Mouse (Mus musculus) hindbrain, embryonic 11.5 days (tissue): ENCODE measurements around the gene Plekhh3. TPM values are rescaled to one million over a fixed set of nuclear protein-coding genes. Genes with fewer than 3 reads are reported as not detected.

Experiments
- ATAC-seq: fragments of 200-750 bp; cut with Nextera tagmentation; 2 replicates; pipeline ENCODE4 v1.8.0; 2017; ENCODE audit warnings: mild to moderate bottlenecking, moderate TSS enrichment, moderate library complexity; ENCODE audit not compliant: low FRiP score
- DNase-seq: peaks from one replicate; pipeline ENCODE4 v3.0.0-alpha.2; 2015; ENCODE audit warnings: low spot score
- H3K27ac ChIP-seq: fragments of 300-500 bp; sonication (generic); 2 replicates; pipeline ENCODE4 v1.5.1; 2014; ENCODE audit warnings: mild to moderate bottlenecking, low read depth, low read length
- H3K27me3 ChIP-seq: fragments of 300-500 bp; sonication (generic); 2 replicates; pipeline ENCODE4 v1.6.1; 2014; ENCODE audit warnings: mild to moderate bottlenecking, low read length, moderate library complexity, mixed read lengths; ENCODE audit not compliant: control insufficient read depth, insufficient read depth
- H3K36me3 ChIP-seq: fragments of 300-500 bp; sonication (generic); 2 replicates; pipeline ENCODE4 v1.6.1; 2014; ENCODE audit warnings: mild to moderate bottlenecking, low read length, moderate library complexity, mixed read lengths; ENCODE audit not compliant: control insufficient read depth, insufficient read depth
- H3K4me1 ChIP-seq: fragments of 300-500 bp; sonication (generic); replicated peaks from 2 replicates; pipeline ENCODE4 v1.6.1; 2014; ENCODE audit warnings: low read length, mixed read lengths; ENCODE audit not compliant: control insufficient read depth, insufficient read depth
- H3K4me2 ChIP-seq: fragments of 300-500 bp; sonication (generic); replicated peaks from 2 replicates; pipeline ENCODE4 v1.6.1; 2014; ENCODE audit warnings: mild to moderate bottlenecking, low read depth, low read length
- H3K4me3 ChIP-seq: fragments of 300-500 bp; sonication (generic); 2 replicates; pipeline ENCODE4 v1.5.1; 2014; ENCODE audit warnings: low read depth, low read length
- H3K9ac ChIP-seq: fragments of 300-500 bp; sonication (generic); 2 replicates; pipeline ENCODE4 v1.6.1; 2014; ENCODE audit warnings: low read depth, low read length
- H3K9me3 ChIP-seq: fragments of 300-500 bp; sonication (generic); 2 replicates; pipeline ENCODE4 v1.6.1; 2016; ENCODE audit warnings: low read length; ENCODE audit not compliant: control insufficient read depth
- WGBS: fragments of 180-500 bp; shearing (Covaris S2); extraction: QIAGEN DNeasy Blood & Tissue Kit; methylation state at CpG from one replicate; pipeline ENCODE4 v1.1.7; 2014; 5-methylcytosine and 5-hydroxymethylcytosine counted together
- polyA plus RNA-seq: library from polyadenylated mRNA; unstranded; fragments of >200 nt; fragmentation: Nextera tagmentation; extraction: Ambion mirVana; gene quantifications from 2 replicates; pipeline ENCODE4 v1.2.1, GENCODE M21; 2014

Plekhh3 gene
- polyA plus RNA-seq, 1 experiment from 2014 or later: 7.7 TPM

DNA sequence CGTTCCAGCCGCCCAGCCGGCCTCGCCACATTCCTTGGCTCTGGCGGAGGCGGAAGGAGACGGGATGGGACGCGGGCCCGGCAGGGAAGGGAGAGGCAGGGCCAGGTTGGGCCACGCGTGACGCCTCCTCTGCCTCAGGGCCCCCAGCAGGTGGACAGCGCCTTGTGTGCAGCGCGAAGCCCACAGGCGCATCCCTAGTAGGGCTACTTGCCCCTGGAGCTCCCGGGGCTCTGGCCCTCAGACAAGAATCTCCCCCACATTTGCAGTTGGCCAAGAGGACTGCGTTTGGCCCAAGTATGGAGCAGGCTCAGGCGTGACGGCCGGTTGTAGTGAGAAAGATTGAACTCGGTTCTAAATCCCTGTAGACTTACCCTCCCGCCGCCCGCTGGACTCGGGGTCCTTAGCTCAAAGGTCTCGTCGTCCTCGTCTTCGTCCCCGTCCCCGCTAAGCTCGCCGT is 769 bp downstream of the Plekhh3 start, which contains the start of gene Cntnap1:
Gene Cntnap1 (plus strand): TSS at position 170 of the 457 bp plus-strand sequence.
- Histone ChIP-seq H3K4me2 (peak within 1 kb of the TSS; percentile 86), H3K9me3 (no peaks in the 10 kb centered on the region), H3K9ac (peak within 1 kb of the TSS; percentile 66), H3K27ac (peak within 1 kb of the TSS; percentile 65), H3K36me3 (no peaks in the 10 kb centered on the region), H3K4me1 (peaks cover 27% of the 10 kb centered on the region; the same call in 1 of the 2 replicates), H3K4me3 (peak within 1 kb of the TSS; percentile 72), H3K27me3 (peaks cover 74% of the 10 kb centered on the region)
- WGBS: under 1% methylated on average over 35 of the region's 35 CpGs
- DNase-seq (no peak), ATAC-seq (no peak)

DNA sequence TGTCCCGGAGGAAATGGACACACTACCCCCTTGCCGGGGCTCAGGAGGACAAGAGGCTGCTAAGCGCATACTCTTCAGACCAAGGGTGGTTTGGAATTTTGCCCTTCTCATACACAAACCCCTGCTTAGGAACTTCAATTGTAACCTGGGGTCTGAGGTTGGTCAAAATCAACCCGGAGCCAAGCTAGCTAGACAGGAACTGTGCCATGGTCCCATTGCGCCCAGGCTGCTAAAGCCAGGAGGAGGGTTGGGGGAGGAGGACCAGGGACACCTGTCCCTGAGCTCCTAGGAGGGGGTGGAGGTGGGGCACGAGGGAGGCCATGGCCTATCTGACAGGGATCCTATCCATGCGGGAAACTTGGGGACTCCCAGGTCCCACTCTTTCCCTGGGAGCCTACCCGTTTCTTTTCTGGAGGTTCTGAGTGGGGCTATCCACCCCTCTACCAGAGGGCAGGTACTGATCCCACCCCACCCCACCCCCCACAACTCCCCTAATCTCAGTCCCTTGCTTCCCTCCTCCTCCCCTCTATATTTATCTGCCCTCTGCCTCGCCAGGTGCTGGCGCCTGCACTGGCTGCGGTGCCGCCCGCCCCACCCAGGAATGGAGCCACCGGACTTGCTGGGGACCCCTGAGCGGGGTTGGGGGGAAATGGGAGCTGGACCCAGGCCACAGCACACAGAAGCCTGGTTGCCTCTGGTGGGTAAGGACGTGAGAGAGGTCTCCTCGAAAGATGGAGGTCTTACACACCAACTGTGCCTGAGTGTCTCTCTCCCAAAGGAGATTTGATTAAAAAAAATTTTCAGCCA is 1.6 kb downstream of the Plekhh3 start:
- no peaks in the 10 kb centered on the region for H3K36me3 ChIP-seq
- peaks cover 25% of the 10 kb centered on the region; the same call in 1 of the 2 replicates for H3K4me1 ChIP-seq
- DNase-seq (no peak), ATAC-seq (no peak)
- peak overlapping the region; percentile 86 for H3K4me2 ChIP-seq
- WGBS: 13% methylated on average over 17 of the region's 17 CpGs
- H3K9me3 ChIP-seq: no peaks in the 10 kb centered on the region
- H3K27me3 ChIP-seq: peaks cover 74% of the 10 kb centered on the region
- H3K4me3 ChIP-seq: peak overlapping the region; percentile 72
- peak overlapping the region; percentile 66 for H3K9ac ChIP-seq
- H3K27ac ChIP-seq: no peak overlapping the region

DNA sequence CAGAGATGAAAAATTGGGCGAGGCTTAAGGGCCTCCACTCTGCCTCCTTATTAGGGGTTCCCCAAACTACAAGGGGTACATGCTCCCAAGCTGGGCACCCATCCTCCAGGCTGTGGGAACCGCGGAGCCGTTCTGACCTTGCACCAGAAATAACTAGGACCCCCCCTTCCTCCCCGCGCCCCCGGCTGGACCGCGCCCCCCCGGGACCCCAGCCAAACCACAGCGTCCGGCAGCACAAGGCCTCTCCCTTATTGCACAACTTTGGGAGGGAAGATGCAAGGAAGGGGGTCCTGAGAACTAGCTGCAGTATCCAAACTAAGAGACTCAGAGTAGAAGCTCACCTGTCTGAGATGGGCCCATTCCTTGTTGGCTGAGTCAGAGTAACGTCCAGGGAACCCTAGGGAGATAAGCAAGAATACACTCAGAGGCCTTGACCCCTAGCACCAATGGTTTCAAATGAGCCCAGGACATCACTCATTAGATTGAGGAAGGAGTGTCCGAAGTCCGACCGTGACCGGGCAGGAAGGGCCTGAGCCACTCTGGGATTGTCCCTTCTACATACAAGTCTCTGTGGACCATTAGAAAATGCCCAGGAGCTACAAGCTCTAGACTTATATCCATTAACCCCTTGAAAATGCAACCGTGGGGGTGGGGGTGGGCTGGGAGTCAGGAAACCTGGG is 2.7 kb downstream of the Plekhh3 start:
- Histone ChIP-seq H3K27me3 (peaks cover 76% of the 10 kb centered on the region), H3K9me3 (no peaks in the 10 kb centered on the region), H3K4me2 (no peak overlapping the region), H3K27ac (no peak overlapping the region), H3K9ac (no peak overlapping the region), H3K4me1 (peaks cover 22% of the 10 kb centered on the region), H3K4me3 (no peak overlapping the region), H3K36me3 (no peaks in the 10 kb centered on the region)
- ATAC-seq (no peak), DNase-seq (no peak)
- WGBS: 61% methylated on average over 18 of the region's 18 CpGs

DNA sequence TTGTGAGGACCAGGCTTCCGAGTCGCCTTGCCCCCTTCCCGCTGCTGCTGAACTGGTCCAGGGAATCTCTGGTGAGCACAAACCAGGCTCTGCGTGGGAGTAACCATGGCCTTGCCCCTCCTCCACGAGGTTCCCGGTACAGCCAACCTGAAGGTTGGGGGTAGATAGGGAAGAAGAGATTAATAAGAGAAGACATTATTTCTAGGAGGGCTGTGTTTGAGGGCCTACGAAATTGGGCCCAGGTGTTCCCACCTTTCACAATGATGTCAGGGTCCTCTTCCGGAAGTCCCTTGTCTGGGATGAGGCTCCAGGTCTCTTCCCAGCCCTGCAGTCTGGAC is 3.2 kb downstream of the Plekhh3 start:
- ATAC-seq: no peak
- no peak overlapping the region for H3K4me2 ChIP-seq
- no peak overlapping the region for H3K4me3 ChIP-seq
- no peaks in the 10 kb centered on the region for H3K9me3 ChIP-seq
- H3K27ac ChIP-seq: no peak overlapping the region
- H3K36me3 ChIP-seq: no peaks in the 10 kb centered on the region
- WGBS: 39% methylated on average over 8 of the region's 8 CpGs
- H3K27me3 ChIP-seq: peaks cover 76% of the 10 kb centered on the region
- no peak for DNase-seq
- H3K4me1 ChIP-seq: peaks cover 17% of the 10 kb centered on the region
- no peak overlapping the region for H3K9ac ChIP-seq

DNA sequence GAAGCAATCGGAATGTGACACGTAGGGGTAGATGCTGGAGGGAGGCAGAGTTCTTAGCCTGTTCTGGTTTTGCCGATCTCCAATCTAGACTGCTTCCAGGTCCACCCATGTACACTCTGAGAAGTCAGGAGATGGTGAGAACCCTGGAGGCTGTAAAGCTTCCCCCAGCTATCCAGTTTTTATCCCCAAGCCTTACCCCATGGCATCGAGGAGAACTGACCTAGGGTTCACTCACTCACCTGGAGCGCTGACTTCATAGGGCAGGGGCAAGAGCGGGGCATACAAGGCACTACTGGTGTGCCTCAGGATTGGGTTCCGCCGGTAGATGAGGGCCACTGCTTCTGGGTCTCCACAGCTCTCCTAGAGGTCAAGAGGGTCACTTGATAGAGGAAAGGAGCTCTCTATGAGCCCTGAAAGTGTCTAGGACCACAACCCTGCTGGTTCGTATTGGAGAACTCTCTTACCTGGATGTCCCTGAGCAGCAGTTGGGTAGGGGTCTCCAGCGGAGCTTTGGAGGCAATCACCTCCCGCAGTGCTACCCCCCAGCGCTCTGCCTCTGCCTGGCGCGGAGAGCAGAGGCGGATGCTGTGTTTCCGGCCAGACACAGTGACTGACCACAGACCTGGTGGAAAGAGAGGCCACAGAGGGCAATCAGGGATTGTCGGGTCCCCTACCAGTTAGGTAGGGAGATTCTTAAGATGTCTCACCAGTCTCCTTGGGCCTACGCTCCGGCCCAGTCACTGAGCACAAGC is 3.8 kb downstream of the Plekhh3 start:
- 44% methylated on average over 19 of the region's 19 CpGs for WGBS
- H3K36me3 ChIP-seq: no peaks in the 10 kb centered on the region
- H3K9me3 ChIP-seq: no peaks in the 10 kb centered on the region
- ATAC-seq (no peak), DNase-seq (no peak)
- no peak overlapping the region for H3K4me3 ChIP-seq
- peaks cover 16% of the 10 kb centered on the region for H3K4me1 ChIP-seq
- H3K4me2 ChIP-seq: no peak overlapping the region
- H3K27ac ChIP-seq: no peak overlapping the region
- H3K27me3 ChIP-seq: peaks cover 76% of the 10 kb centered on the region
- no peak overlapping the region for H3K9ac ChIP-seq

DNA sequence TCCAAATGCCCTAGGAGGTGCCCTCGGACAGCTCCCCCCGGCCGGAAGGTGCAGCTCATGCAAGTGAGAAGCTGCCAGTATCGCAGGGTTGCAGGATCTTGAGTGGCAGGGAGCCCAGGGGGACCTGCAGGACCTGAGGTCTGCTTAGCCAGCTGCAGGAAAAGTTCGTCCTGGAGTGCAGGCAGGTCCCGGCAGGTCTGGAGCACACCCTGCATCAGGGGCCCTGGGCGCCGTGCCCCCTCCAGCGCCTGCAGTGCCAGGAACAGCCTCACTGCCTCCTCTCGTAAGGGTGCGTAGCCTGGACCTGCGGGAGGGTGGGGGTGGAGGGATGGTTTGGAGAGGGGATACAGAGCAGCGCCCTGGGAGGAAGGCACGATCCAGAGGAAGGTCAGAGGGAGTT is 4.8 kb downstream of the Plekhh3 start:
- Histone ChIP-seq H3K9ac (no peak overlapping the region), H3K27me3 (peaks cover 83% of the 10 kb centered on the region), H3K27ac (no peak overlapping the region), H3K4me3 (no peak overlapping the region), H3K9me3 (no peaks in the 10 kb centered on the region), H3K4me1 (peaks cover 16% of the 10 kb centered on the region), H3K4me2 (no peak overlapping the region), H3K36me3 (no peaks in the 10 kb centered on the region)
- ATAC-seq (no peak), DNase-seq (no peak)
- 48% methylated on average over 14 of the region's 14 CpGs for WGBS

DNA sequence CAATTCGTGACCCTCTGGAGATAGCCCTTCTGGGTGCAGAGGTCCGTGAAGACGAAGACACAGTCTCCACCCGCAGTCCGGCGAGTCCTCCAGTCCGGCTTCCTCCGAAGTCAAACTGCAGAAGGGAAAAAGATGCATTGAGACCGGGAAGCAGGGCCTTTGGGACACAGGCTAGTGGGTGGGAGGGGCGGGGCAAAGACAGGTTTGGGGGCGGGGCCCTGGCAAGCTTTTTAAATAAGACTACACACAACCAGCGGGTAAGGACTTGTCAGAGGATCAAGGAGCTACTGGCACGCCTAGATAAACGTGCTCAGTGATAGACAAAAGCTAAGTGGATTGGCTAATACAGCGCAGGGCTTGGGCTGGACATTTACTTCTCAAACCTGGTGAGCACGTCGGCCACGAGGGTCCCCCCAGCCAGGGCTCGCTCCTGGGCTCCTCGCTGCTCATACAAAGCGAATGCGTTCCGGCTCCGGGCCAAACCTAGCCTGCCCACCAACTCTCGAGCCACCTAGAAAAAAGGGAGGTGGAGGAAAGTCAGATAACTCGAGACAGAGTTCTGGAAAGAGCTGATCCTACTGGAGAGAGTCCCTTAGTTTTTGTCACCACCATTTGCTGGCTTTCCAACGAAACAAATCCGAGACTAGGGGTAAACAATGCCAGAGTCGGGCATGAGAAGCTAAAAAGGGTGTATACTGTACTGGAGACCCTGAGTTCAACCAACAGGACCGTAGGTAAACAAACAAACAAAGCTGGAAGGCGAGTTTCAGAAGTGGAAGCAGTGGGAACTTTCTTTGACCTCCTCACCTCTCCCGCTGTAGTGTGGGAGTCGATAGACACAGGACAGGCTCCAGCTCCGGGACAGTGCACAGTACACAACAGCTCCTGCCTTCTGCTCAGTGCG is 6.2 kb downstream of the Plekhh3 start:
- Histone ChIP-seq H3K27ac (no peak overlapping the region), H3K9me3 (no peaks in the 10 kb centered on the region), H3K4me3 (peak overlapping the region; percentile 22; the same call in 1 of the 2 replicates), H3K27me3 (peaks cover 79% of the 10 kb centered on the region), H3K4me2 (no peak overlapping the region), H3K9ac (no peak overlapping the region), H3K4me1 (peaks cover 9% of the 10 kb centered on the region), H3K36me3 (no peaks in the 10 kb centered on the region)
- 5% methylated on average over 35 of the region's 35 CpGs for WGBS
- DNase-seq: peak; percentile 49
- no peak for ATAC-seq

DNA sequence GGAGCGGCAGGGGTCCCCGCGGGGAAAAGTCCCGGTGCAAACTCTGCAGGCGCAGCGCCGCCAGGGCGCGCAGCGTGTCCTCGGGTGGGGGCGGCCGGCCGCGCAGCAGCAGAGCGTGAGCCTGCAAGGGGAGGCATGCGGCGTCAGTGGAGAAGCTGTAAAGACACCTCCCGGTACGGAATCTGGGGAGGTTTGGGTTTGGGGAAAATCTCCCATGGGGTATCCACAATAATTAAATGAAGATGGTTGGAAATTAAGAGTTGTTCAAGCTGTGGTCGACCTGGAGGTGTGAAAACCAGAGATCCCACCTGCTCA is 6.8 kb downstream of the Plekhh3 start:
- peaks cover 72% of the 10 kb centered on the region for H3K27me3 ChIP-seq
- DNase-seq (no peak), ATAC-seq (no peak)
- no peaks in the 10 kb centered on the region for H3K36me3 ChIP-seq
- no peaks in the 10 kb centered on the region for H3K9me3 ChIP-seq
- peaks cover 7% of the 10 kb centered on the region for H3K4me1 ChIP-seq
- no peak overlapping the region for H3K9ac ChIP-seq
- H3K27ac ChIP-seq: no peak overlapping the region
- peak overlapping the region; percentile 22 for H3K4me3 ChIP-seq
- 1% methylated on average over 21 of the region's 21 CpGs for WGBS
- H3K4me2 ChIP-seq: peak overlapping the region; percentile 45
